Mouse (Mus musculus): ENCODE measurements around the gene Wdr70.

- TF ChIP-seq CTCF (IDR thresholded peaks at IDR 0.05; ENCODE audit: borderline replicate concordance, insufficient read depth, low read depth, low read length) = no peak; the same call in 1 of the 2 replicates
- TF ChIP-seq POLR2A (IDR thresholded peaks at IDR 0.05; ENCODE audit: borderline replicate concordance, insufficient read depth, low read length) = no peak
These were observed 176.5 kb downstream of the Wdr70 start for GRCm38 (mm10) chr15:7922291-7923037.

Measured in cerebellum, adult 2 months (tissue).